ENCODE assay signal across 8 mouse cellular contexts in genomic region chr13:55327633-55328032, GRCm38 (mm10). TPM values are rescaled to one million over a fixed set of nuclear protein-coding genes. Genes with fewer than 3 reads are reported as not detected.
DNase-seq lines count a peak whose midpoint lies in the region; ATAC-seq and TF ChIP-seq lines count a peak whose summit lies in the region.

No protein-coding gene starts in this region.

- 63% methylated on average over 7 of the region's 8 CpGs for WGBS in embryonic facial prominence, embryonic 12.5 days
- WGBS in limb, embryonic 11.5 days = 65% methylated on average over 8 of the region's 8 CpGs
- 45% methylated on average over 8 of the region's 8 CpGs for WGBS in midbrain, embryonic 15.5 days
- 14% methylated on average over 8 of the region's 8 CpGs for WGBS in spleen, adult 2 months

- peak; percentile 60 to 76 for DNase-seq in urinary bladder, adult 18-20 months (ENCODE audit: low spot score in 2 of 2)
- DNase-seq in urinary bladder, postnatal 10 days (ENCODE audit: low spot score) = no peak
- DNase-seq in heart, adult 11 months = peak; percentile 98
- peak; percentile 84 for DNase-seq in kidney, adult 18-20 months
- DNase-seq in limb, embryonic 11.5 days (ENCODE audit: low spot score) = peak; percentile 88
- DNase-seq in spleen, adult 2 months (ENCODE audit: low read depth in 1 of 2, low spot score in 2 of 2) = peak; percentile 85 to 87

- peak; percentile 87 for TF ChIP-seq CTCF in spleen, adult 2 months (IDR thresholded peaks at IDR 0.05; ENCODE audit: extremely low read depth, insufficient read depth, insufficient read length, insufficient replicate concordance)

- H3K9me3 ChIP-seq in embryonic facial prominence, embryonic 12.5 days = no peaks in the 10 kb centered on the region
- H3K9me3 ChIP-seq in limb, embryonic 11.5 days (ENCODE audit: control insufficient read depth, low read length) = no peaks in the 10 kb centered on the region
- H3K9me3 ChIP-seq in midbrain, embryonic 15.5 days = no peaks in the 10 kb centered on the region

- no peak overlapping the region for H3K27ac ChIP-seq in embryonic facial prominence, embryonic 12.5 days
- no peak overlapping the region for H3K27ac ChIP-seq in limb, embryonic 11.5 days (replicated peaks; ENCODE audit: low read depth, low read length)
- H3K27ac ChIP-seq in midbrain, embryonic 15.5 days = peak overlapping the region; percentile 37
- no peak overlapping the region for H3K27ac ChIP-seq in spleen, adult 2 months (ENCODE audit: insufficient read depth, low read length)

- peaks cover 29% of the 10 kb centered on the region for H3K36me3 ChIP-seq in embryonic facial prominence, embryonic 12.5 days
- H3K36me3 ChIP-seq in limb, embryonic 11.5 days (ENCODE audit: control insufficient read depth, insufficient read depth, low read length) = peaks cover 15% of the 10 kb centered on the region
- peaks cover 17% of the 10 kb centered on the region for H3K36me3 ChIP-seq in midbrain, embryonic 15.5 days (replicated peaks)
- H3K36me3 ChIP-seq in spleen, adult 2 months (ENCODE audit: control insufficient read depth, insufficient read depth, low read length) = peaks cover 21% of the 10 kb centered on the region

- H3K4me3 ChIP-seq in embryonic facial prominence, embryonic 12.5 days = peak overlapping the region; percentile 65
- H3K4me3 ChIP-seq in limb, embryonic 11.5 days (ENCODE audit: low read depth, low read length) = no peak overlapping the region
- no peak overlapping the region for H3K4me3 ChIP-seq in midbrain, embryonic 15.5 days
- H3K4me3 ChIP-seq in spleen, adult 2 months (ENCODE audit: extremely low read depth, insufficient read depth, insufficient read length) = no peak overlapping the region

- H3K9ac ChIP-seq in embryonic facial prominence, embryonic 12.5 days = no peak overlapping the region
- H3K9ac ChIP-seq in limb, embryonic 11.5 days (ENCODE audit: low read length) = no peak overlapping the region
- H3K9ac ChIP-seq in midbrain, embryonic 15.5 days = no peak overlapping the region

- peaks cover 42% of the 10 kb centered on the region for H3K4me1 ChIP-seq in embryonic facial prominence, embryonic 12.5 days
- peaks cover 20% of the 10 kb centered on the region for H3K4me1 ChIP-seq in limb, embryonic 11.5 days (ENCODE audit: control insufficient read depth, insufficient read depth, low read length)
- H3K4me1 ChIP-seq in midbrain, embryonic 15.5 days = peaks cover 47% of the 10 kb centered on the region
- H3K4me1 ChIP-seq in spleen, adult 2 months (ENCODE audit: control insufficient read depth, insufficient read depth, insufficient read length) = peaks cover 19% of the 10 kb centered on the region; the same call in 1 of the 2 replicates

- TF ChIP-seq POLR2A in spleen, adult 2 months (IDR thresholded peaks at IDR 0.05; ENCODE audit: low read depth, low read length) = no peak

- ATAC-seq in embryonic facial prominence, embryonic 12.5 days (ENCODE audit: insufficient number of reproducible peaks, insufficient read depth, low FRiP score, low TSS enrichment) = no peak
- ATAC-seq in limb, embryonic 11.5 days (ENCODE audit: insufficient number of reproducible peaks, low FRiP score, low TSS enrichment, low read depth) = no peak
- ATAC-seq in midbrain, embryonic 15.5 days (replicated peaks) = peak; percentile 29

- H3K27me3 ChIP-seq in embryonic facial prominence, embryonic 12.5 days = no peaks in the 10 kb centered on the region
- no peaks in the 10 kb centered on the region for H3K27me3 ChIP-seq in limb, embryonic 11.5 days (ENCODE audit: control insufficient read depth, insufficient read depth, low read length)
- no peaks in the 10 kb centered on the region for H3K27me3 ChIP-seq in midbrain, embryonic 15.5 days (replicated peaks)
- no peaks in the 10 kb centered on the region for H3K27me3 ChIP-seq in spleen, adult 2 months (ENCODE audit: control insufficient read depth, insufficient read depth, low read length)

- H3K4me2 ChIP-seq in embryonic facial prominence, embryonic 12.5 days (replicated peaks) = peak overlapping the region; percentile 87
- H3K4me2 ChIP-seq in limb, embryonic 11.5 days (ENCODE audit: low read depth, severe bottlenecking) = no peak overlapping the region
- 0 out of 2 replicates have a peak overlapping the region, but pooled peaks have one; percentile 98 for H3K4me2 ChIP-seq in midbrain, embryonic 15.5 days

RNA-seq across cellular contexts. Expression of gene Mxd3, which starts 2.0 kb away (rescaled TPM):
- polyA plus RNA-seq in embryonic facial prominence, embryonic 12.5 days (2016; fragmentation: Nextera tagmentation; extraction: Ambion mirVana) = 32.2 and 37.6 TPM in 2 replicates
- polyA plus RNA-seq in limb, embryonic 11.5 days (2014; fragmentation: Nextera tagmentation; extraction: Ambion mirVana) = 23.7 and 28.9 TPM in 2 replicates
- polyA plus RNA-seq in midbrain, embryonic 15.5 days (2015; fragmentation: Nextera tagmentation; extraction: Ambion mirVana) = 7.6 and 11.8 TPM in 2 replicates
- polyA plus RNA-seq in spleen, adult 2 months (2012; rRNA removed) = 14.3 and 18.5 TPM in 2 replicates

RNA-seq across cellular contexts. Expression of gene Rab24, which starts 5.9 kb away (rescaled TPM):
- polyA plus RNA-seq in embryonic facial prominence, embryonic 12.5 days (2016; fragmentation: Nextera tagmentation; extraction: Ambion mirVana) = 108 and 118 TPM in 2 replicates
- 90.6 and 97.4 TPM in 2 replicates for polyA plus RNA-seq in limb, embryonic 11.5 days (2014; fragmentation: Nextera tagmentation; extraction: Ambion mirVana)
- 104 and 105 TPM in 2 replicates for polyA plus RNA-seq in midbrain, embryonic 15.5 days (2015; fragmentation: Nextera tagmentation; extraction: Ambion mirVana)
- polyA plus RNA-seq in spleen, adult 2 months (2012; rRNA removed) = 54.7 and 75.2 TPM in 2 replicates

RNA-seq across cellular contexts. Expression of gene Prelid1, which starts 7.3 kb away (rescaled TPM):
- polyA plus RNA-seq in embryonic facial prominence, embryonic 12.5 days (2016; fragmentation: Nextera tagmentation; extraction: Ambion mirVana) = 368 and 376 TPM in 2 replicates
- polyA plus RNA-seq in limb, embryonic 11.5 days (2014; fragmentation: Nextera tagmentation; extraction: Ambion mirVana) = 416 and 451 TPM in 2 replicates
- polyA plus RNA-seq in midbrain, embryonic 15.5 days (2015; fragmentation: Nextera tagmentation; extraction: Ambion mirVana) = 331 and 355 TPM in 2 replicates
- 195 and 230 TPM in 2 replicates for polyA plus RNA-seq in spleen, adult 2 months (2012; rRNA removed)

RNA-seq across cellular contexts. Expression of gene Lman2, which starts 35.0 kb away (rescaled TPM):
- 98.3 and 100 TPM in 2 replicates for polyA plus RNA-seq in embryonic facial prominence, embryonic 12.5 days (2016; fragmentation: Nextera tagmentation; extraction: Ambion mirVana)
- polyA plus RNA-seq in limb, embryonic 11.5 days (2014; fragmentation: Nextera tagmentation; extraction: Ambion mirVana) = 85.3 and 88.7 TPM in 2 replicates
- 57.1 and 57.5 TPM in 2 replicates for polyA plus RNA-seq in midbrain, embryonic 15.5 days (2015; fragmentation: Nextera tagmentation; extraction: Ambion mirVana)
- polyA plus RNA-seq in spleen, adult 2 months (2012; rRNA removed) = 63.9 and 70.1 TPM in 2 replicates

RNA-seq across cellular contexts. Expression of gene Rgs14, which starts 41.9 kb away (rescaled TPM):
- 0.61 and 1.2 TPM in 2 replicates for polyA plus RNA-seq in embryonic facial prominence, embryonic 12.5 days (2016; fragmentation: Nextera tagmentation; extraction: Ambion mirVana)
- polyA plus RNA-seq in limb, embryonic 11.5 days (2014; fragmentation: Nextera tagmentation; extraction: Ambion mirVana) = 0.57 and 0.97 TPM in 2 replicates
- polyA plus RNA-seq in midbrain, embryonic 15.5 days (2015; fragmentation: Nextera tagmentation; extraction: Ambion mirVana) = 0.34 and 0.52 TPM in 2 replicates
- polyA plus RNA-seq in spleen, adult 2 months (2012; rRNA removed) = 54.7 and 68.4 TPM in 2 replicates
